Mouse (Mus musculus): ENCODE results near the gene Higd1a.

Gene Higd1a

DNA sequence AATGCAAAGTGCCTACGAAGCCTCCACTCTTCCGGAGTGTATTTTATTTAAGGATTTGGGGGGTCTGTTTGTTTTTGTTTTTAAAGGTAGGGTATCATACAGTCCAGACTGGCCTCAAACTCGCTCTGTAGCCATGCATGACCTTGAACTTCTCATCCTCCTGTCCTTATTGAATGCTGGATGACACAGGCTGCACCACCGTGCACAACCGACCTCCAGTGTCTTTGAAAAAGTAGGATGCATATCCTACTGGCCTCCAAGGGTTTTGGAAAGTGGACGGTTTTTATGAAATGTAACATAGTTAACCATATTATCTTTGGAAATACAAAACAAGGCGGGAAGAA lies 18.6 kb downstream of the Higd1a start:
- no peak for DNase-seq (ENCODE audit: extremely low read depth, insufficient read length, low spot score)

DNA sequence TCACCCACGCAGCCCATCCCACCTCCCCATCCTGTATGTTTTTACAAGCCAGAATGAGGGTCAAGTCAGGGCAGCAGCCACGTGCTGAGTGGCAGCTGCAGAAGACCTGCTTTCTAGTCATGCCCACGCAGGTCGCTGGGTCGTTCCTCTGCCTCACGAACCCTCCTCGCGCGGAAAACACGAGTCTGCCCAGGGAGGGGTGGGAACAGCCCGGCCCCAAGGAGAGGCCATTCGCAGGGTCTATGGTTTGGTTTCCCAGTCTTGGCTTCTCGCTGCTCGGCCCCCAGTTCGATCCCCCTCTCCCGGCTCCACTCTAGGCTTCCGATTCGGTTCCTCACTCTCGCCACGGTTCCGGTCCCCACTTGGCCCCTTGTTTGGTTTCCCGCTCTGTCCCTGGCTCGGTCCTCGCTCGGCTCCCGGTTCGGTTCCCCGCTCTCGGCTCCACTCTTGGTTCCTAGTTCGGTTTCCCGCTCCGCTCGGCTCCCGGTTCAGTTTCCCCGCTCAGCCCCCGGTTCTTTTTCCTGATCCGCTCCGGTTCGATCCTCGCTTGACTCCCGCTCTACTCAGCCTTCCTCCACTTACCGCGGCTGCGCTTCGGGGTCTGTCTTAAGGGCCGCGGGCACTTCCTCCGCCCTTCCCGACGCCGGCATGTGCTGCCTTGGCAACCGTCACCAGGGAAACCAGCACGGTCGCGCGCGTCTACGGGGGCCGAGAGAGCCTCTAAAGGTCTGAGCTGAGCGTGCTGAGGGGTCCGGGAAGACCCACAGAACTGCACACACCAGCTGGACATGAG lies 19.1 kb downstream of the Higd1a start, which contains the start of gene Ccdc13:
Gene Ccdc13 (minus strand): TSS at position 633 of the 793 bp plus-strand sequence.
- DNase-seq (ENCODE audit: extremely low read depth, insufficient read length, low spot score): no peak

DNA sequence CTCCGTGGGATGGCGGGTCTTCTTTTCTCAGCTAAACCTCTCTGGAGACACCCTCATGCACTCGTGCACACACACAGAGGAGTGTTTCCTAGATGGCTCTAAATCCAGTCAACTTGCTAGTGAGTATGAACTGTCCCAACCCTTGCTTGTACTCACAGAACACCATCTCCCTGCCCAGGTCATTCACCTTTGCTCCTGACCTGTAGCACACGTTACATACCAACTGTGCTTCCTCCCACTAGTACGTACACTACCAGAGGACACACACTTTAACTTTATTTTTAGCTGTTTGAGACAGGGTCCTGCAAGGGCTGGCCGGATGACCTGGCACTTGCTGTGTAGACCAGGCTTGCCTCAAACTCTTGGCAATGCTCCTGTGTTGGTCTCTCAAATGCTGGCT lies 20.2 kb downstream of the Higd1a start:
- no peak for DNase-seq (ENCODE audit: extremely low read depth, insufficient read length, low spot score)

DNA sequence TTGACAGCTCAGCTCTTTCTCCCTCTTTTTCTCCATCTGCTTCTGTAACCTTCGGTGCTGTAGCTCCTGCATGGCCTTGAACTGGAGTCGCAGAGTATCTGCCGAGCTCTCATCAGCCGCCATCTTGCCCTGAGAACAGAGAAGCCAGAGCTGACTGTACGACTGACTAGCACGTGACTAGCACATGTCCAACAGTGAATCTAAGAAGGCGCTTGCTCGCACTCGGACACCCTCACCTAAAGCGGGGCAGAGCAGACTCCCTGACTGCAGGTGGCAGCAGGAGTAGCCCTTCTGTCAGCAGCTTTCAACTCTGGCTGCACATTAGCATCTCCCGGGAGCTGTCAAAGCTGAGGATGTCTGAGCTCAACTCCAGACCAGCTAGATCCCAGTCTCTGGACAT lies 24.3 kb downstream of the Higd1a start:
- no peak for DNase-seq (ENCODE audit: extremely low read depth, insufficient read length, low spot score)

DNA sequence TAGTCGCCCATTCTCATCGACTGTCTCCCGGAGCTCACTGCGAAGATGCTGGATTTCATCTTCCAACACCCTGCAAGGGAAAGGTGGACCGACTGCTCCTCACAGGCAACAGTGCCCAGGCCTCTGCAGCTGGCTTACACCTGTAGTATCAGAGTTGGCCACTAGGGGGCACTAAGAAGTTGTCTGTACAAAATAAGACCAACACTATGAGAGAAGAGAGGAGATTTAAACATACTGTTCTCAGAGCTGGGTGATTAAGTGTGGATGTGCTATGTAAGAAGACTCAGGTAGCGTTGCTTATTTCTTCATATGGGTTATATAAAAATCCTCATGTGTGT lies 27.2 kb downstream of the Higd1a start:
- peak; percentile 40 for DNase-seq (ENCODE audit: extremely low read depth, insufficient read length, low spot score)

DNA sequence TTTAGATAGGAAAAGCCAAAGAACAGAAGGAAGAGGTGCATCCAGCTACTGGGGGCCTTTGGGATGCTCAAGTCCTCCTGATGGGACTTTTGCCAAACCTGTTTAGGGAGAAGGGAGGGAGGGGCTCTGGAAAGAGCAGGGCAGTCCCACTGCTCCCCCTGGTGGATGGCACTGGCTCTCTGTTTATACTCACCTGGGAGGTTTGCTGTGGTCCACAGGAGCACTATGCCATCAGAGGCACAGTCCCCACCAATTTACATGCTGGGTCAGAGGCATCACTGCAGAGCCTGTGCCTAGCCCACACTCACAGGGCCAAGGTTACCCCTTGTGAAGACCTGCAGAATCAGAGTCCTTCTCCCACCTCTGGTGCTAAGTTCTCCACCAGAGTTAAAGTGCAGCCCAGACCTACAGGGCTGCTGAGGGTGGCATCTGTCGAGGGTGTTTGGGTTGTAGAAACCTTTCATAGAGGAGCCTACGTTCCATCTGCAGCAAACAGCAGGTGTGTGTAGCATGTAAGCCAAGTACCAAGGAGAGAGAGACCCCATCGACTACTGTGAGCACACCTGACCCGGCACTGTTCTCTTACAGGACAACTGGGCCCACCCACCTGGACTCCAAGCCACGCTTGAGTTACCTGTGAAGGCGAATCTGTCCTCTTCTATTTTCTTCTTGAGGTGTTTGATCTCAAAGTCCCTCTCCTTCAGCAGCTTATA lies 27.8 kb downstream of the Higd1a start:
- no peak for DNase-seq (ENCODE audit: extremely low read depth, insufficient read length, low spot score)

DNA sequence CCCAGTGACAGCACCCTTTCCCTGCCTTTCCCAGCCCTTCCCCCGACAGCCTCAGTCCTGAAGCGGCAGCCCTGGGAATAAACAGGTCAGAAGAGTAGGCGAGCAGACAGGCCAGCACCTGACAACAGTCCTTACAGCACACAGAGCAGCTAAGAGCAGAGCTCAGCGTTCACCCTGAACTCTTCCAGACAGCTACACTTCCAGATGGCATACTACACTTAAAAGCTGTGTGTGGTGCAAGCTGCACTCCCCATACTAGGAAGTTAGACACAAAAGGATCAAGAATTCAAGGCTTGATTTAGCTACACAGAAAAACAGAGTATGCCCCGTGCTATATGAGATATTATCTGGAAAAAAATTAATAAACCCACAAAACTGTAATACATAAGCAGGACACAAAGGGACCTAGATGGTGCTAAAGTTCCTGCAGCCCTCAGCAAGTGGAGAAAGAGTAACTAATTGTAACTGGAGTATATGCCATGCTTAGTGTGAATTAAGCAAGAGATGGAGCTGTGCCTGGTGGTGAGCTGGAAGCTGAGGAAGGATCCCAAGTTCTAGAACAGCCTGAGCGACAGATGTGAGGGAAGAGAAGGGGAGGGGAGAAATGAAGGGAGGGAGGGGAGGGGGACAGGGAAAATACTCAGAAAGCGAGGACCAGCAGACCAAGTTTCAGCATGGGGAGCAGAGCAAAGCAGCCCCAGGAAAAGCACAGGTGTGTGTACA lies 28.7 kb downstream of the Higd1a start:
- no peak for DNase-seq (ENCODE audit: extremely low read depth, insufficient read length, low spot score)

DNA sequence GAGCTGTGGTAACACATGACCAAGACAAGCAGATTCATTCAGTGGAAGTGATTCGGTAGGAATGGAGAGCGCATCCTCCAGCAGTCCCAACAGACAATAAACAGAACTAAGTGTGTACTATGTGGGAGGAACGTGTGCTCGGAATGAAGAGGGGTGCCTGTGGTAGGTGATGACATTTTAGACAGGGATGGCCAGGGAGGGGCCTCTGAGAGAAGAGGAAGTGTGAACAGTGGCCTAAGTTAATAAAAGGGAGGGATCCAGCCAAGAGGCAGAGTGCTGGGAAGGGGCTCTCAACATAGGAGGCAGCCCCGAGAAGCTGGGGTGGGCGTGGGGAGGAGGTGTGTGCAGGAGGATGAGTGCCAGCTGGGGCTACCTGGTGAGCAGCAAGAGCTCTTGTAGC lies 29.8 kb downstream of the Higd1a start:
- DNase-seq (ENCODE audit: extremely low read depth, insufficient read length, low spot score): no peak

DNA sequence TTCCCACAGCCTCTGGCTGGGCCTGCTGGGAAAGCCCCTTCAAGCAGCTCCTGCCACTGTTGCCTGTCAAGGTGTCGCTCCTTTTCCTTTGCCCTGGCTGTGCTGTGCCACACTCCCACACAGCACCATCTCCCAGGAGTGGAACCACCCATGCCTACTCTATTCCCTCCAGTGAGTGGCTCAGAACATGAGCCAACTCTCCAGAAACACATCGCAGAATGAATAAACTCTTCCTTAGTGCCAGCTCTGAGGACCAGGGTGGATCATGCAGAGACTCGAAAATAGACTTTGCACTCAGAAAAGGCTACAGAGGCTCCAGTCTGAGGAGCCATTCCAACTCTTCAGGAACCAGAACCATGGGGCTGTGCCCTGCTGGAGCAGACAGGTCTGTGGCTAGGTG lies 31.8 kb downstream of the Higd1a start:
- DNase-seq (ENCODE audit: extremely low read depth, insufficient read length, low spot score): no peak

DNA sequence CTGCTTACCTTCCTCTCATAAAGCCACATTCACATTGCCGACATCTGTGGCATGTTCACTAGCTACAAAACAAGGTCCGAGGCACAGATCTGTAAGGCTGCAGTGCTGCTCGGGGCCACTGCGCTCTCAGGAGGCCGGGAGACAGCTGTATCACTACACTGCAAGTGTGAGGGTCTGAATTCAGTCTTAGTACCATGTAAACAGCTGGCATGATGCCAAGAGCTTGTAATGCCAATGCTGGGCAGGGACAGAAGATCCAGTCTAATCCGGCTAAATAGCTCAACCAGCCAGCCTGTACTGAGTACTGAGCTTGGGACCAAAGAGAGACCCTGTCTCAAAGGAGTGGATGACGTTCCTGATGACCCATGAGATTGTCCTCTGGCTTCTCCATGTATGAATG lies 34.2 kb downstream of the Higd1a start:
- DNase-seq (ENCODE audit: extremely low read depth, insufficient read length, low spot score): no peak

DNA sequence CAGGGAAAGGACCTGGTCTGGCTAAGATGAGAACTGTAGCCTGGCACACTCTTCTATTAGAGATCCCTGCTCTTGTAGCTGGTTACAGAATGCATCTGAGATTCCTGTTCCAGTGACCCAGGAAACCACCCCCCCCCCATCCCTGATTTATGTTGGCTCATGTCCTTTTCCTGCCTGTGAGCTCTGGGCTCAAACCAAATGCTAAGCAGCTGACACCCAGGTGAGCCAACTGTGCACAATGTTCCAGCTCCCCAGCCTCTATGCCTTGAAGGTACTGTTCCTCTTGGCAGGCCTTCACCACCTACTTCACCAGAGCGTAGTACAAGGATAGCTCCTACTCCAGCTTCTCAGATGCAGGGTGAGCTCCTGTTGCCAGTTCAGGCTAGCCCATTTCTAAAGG lies 35.1 kb downstream of the Higd1a start:
- no peak for DNase-seq (ENCODE audit: extremely low read depth, insufficient read length, low spot score)

DNA sequence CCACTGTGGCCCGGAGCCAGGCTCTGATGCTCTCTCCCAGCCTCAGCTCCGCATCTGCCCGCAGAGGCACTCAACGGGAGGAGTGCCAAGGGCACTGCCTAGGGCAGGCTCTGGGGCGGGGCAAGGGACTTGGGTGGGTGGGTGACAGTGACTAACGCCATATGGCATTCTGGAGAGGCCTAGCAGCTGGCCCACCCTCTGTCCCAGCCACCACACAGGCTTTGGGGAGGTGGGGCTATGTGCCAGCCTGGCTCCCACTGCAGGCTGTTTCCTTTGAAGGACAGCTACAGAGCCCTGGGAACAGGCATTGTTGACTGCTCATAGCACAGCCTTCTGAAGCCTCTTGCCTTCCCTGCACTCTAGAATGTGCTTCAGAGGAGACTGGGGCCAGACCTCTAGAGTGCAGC lies 35.6 kb downstream of the Higd1a start:
- peak; percentile 30 for DNase-seq (ENCODE audit: extremely low read depth, insufficient read length, low spot score)

DNA sequence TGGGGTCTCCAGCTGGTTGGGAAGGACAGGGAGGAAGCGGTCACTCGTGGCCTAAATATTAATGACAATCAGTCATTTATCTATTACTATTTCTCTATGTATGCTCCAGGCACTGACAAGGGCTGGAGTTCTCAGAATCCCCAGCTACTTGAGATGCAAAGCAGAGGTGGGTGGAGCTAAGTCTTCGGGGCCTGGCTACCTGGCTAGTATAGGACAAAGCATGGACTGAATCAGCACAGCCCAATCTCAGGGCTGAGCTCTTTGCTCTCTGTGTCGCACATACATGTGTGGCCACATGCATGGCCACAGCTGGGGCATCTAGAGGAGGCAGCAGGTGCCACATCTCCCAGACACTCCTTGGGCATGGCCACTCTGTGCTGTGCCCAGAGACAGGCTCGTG lies 37.4 kb downstream of the Higd1a start:
- no peak for DNase-seq (ENCODE audit: extremely low read depth, insufficient read length, low spot score)

DNA sequence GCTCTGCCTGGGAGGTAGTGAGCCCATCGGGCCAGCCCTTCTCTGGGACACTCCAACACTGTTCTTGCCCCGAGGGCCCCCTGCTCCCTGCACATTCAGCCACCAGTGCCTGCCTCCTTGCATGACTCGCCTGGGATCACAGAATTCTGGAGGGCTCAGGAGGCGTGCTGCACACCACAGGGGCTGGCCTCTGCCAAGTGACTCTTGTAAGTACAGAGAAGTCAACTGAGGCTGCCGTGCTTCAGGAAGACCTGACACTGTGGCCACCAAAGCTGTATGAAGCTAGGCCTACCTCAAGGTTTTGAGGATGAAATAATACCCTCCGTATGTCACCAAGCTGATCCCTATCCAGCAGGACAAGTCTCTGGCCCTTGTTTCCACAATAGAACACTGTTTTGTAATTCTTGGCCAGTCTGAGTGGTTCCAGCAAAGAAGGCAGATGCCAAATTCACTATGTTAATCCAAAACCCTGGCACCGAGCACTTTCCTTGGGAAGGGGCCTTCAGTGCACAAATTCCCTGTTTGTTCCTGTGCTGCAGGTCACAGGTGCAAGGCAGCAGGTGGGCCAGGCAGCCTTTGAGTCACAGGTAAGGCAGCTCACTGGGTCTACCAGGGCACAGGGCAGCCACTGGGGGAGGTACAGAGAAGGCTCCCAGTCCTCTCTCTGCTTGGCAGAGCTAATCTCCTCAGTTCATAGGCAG lies 38.2 kb downstream of the Higd1a start:
- DNase-seq (ENCODE audit: extremely low read depth, insufficient read length, low spot score): no peak

DNA sequence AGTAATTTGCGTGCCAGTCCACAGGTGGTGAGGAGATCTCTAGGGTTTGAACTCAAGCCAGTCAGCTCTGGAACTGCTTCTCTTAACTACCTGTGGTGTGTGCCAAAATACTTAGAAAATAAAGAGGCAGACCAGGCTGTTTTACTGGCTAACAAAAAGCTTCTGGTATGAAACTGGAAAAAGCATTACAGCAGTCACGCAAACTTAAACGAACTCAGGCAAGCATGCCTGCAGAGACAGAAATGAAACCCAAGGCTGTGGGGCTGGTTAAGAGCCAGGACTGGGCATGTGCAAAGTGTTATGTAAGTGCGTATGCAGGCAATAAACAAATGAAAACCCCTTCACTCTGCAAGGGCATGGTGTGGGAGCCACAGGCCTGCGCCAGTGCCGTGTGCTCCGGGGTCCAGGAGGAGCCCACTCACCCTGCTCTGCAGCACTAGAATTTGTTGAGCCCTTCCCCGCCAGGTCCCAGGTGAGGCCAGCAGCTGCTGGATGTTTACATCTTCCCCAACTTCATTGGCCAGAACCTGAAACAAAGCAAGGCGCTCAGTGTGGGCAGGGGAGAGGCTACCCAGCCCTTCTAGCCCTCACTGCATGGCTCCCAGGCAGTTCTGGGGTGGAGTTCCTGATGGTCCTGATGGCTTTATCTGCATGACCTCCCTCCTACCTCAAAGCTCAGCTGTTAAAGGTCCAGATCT lies 38.9 kb downstream of the Higd1a start:
- DNase-seq (ENCODE audit: extremely low read depth, insufficient read length, low spot score): no peak

DNA sequence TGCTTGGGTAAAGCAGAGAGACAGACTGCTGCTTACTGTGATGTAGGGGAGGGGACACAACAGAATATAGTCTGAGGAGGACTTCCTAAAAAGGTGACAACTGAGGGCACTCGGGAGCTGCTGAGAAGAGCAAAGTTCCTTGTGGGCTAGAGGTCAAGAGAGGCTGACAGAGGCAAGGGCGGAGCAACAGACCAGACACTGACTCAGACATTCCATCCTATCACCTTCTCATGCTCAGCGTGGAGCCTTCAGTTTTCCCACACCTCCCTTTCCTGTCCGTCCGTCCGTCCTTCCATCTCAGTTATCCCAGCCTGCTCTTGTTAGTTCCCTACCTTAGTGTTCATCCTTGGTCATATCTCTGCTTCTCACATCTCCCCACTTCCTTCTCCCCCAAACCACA lies 43.0 kb downstream of the Higd1a start:
- DNase-seq (ENCODE audit: extremely low read depth, insufficient read length, low spot score): no peak

DNA sequence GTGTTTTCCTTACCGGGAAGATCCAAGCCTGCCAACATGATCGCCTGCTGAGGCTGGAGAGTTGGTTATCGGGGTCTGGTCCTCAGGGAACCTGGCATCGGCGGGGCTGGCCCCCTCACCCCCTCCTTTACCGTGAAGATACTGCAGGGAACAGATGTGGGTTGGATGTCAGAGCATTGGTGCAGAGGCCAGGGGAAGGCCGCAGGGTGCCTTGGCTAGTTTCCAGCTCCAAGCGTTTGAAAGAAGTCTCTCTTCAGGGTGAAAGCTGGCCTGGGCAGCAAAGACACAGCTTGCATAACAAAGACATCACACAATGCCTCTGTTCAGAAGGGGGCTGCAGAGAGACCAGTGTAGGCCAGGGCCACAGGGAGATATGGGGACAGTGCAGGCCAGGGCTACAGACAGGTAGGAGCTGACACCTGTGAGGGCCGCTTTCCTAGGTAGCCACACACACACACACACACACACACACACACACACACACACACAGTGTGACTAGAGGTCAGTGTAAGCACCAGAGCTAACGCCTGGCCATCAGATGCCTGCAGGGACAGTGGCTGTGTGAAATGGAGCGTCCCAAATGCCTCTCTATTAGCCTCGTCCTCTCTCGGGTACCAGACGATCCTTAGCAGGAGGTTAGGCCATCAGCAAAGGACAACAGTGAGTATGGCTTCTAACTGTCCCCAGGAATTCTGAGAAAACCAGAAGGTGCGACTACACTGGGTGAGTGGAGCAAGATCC lies 47.9 kb downstream of the Higd1a start:
- DNase-seq (ENCODE audit: extremely low read depth, insufficient read length, low spot score): no peak

DNA sequence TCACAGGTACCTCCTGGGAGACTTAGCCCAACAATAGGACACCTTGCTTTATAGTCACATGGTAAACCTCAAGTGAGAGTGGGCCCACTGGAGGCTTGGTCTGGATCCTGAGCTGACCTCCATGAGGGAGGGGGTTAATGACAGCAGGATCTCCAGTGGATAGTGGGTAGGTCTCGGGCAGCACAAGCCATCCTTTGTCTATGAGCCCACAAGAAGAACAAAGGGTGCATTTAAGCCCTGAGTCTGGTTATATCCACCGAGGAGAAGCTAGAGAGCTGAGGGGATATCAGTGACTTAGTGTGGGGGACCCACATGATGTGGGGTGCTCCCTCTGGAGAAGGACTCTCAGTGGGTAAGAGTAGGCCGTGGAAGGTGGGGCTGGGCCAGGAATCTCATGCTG lies 49.7 kb downstream of the Higd1a start:
- DNase-seq (ENCODE audit: extremely low read depth, insufficient read length, low spot score): no peak

DNA sequence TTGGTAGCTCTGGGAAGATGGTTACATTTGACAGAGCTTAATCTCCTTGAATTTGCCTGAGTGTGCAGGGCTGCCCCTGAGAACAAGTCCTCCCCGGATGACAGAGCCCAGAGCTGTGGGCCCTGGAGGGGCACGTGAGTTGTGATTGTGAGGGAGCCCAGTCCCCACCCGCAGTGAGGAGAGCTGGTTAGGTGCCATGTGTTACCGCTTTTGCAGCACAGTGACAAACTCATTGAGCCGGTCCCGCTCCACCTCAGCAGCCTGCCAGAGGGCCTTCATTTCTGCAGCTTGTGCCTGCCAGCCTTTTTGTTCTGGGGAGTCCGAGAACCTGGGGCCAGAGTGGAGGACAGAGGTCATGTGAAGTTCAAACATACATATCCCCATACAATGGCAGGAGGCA lies 50.2 kb downstream of the Higd1a start:
- no peak for DNase-seq (ENCODE audit: extremely low read depth, insufficient read length, low spot score)

DNA sequence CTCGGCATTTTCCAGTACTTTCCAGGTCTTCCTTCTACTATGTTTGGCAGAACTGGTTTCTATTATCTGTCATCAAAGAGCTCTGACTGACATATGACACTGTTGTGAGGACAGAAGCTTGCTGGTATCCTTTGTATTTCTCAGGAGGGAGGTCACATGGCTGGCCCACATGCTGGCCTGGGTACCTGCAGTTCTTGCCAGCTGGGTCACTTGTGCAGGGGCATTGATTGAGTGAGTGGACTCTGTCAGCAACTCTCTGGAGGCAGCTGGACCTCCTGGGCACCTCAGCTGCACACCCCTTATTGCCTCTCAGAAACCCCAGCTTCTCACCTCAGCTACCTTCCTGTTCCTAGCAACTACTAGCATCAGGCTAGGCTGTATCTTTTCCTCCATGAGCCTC lies 50.6 kb downstream of the Higd1a start:
- DNase-seq (ENCODE audit: extremely low read depth, insufficient read length, low spot score): no peak
